Mouse (Mus musculus) WW6 (cell line): Measurements from ENCODE around the gene Ncor1.
"Not testable (repeated sequence)": the region's sequence is repeated elsewhere in the genome, so short reads cannot be mapped to it uniquely, and the experiment has no call there.

ENCODE experiments used
- DNase-seq: peaks from one replicate; pipeline ENCODE4 v3.0.0-alpha.2; 2013; ENCODE audit warnings: low read depth, low spot score

Gene Ncor1

GRCm38 (mm10) chr11:62458780-62459179 is 439 bp upstream of the Ncor1 start:
- DNase-seq, result no peak

- no peak for DNase-seq
Measured at GRCm38 (mm10) chr11:62457891-62458270, 460 bp downstream of the Ncor1 start.

GRCm38 (mm10) chr11:62457241-62457890 is 975 bp downstream of the Ncor1 start:
- peak; percentile 88 for DNase-seq

GRCm38 (mm10) chr11:62456483-62457172 is 1.7 kb downstream of the Ncor1 start:
- DNase-seq, result peak; percentile 46

GRCm38 (mm10) chr11:62456021-62456482 is 2.3 kb downstream of the Ncor1 start:
- DNase-seq, result no peak

GRCm38 (mm10) chr11:62455193-62455592 is 3.1 kb downstream of the Ncor1 start:
- DNase-seq, result no peak

- no peak for DNase-seq
Measured at GRCm38 (mm10) chr11:62448971-62449370, 9.4 kb downstream of the Ncor1 start.

- no peak for DNase-seq
Measured at GRCm38 (mm10) chr11:62445799-62446198, 12.5 kb downstream of the Ncor1 start.

- no peak for DNase-seq
Measured at GRCm38 (mm10) chr11:62440670-62441315, 17.5 kb downstream of the Ncor1 start.

GRCm38 (mm10) chr11:62432211-62432610 is 26.1 kb downstream of the Ncor1 start:
- DNase-seq, result no peak

- DNase-seq, result peak; percentile 60
Measured at GRCm38 (mm10) chr11:62427105-62427504, 31.2 kb downstream of the Ncor1 start.

GRCm38 (mm10) chr11:62426266-62426665 is 32.1 kb downstream of the Ncor1 start:
- no peak for DNase-seq

GRCm38 (mm10) chr11:62424525-62424924 is 33.8 kb downstream of the Ncor1 start:
- DNase-seq, result peak; percentile 62

- no peak for DNase-seq
Measured at GRCm38 (mm10) chr11:62415026-62415425, 43.3 kb downstream of the Ncor1 start.

- no peak for DNase-seq
Measured at GRCm38 (mm10) chr11:62409611-62410010, 48.7 kb downstream of the Ncor1 start.

GRCm38 (mm10) chr11:62408848-62409247 is 49.5 kb downstream of the Ncor1 start:
- DNase-seq, result no peak

GRCm38 (mm10) chr11:62396405-62396804 is 61.9 kb downstream of the Ncor1 start:
- no peak for DNase-seq

- DNase-seq, result no peak
Measured at GRCm38 (mm10) chr11:62388331-62388679, 70.0 kb downstream of the Ncor1 start.

- no peak for DNase-seq
Measured at GRCm38 (mm10) chr11:62387608-62388330, 70.6 kb downstream of the Ncor1 start.

GRCm38 (mm10) chr11:62377202-62377851 is 81.0 kb downstream of the Ncor1 start:
- DNase-seq, result not testable (repeated sequence)

GRCm38 (mm10) chr11:62371776-62372175 is 86.6 kb downstream of the Ncor1 start:
- DNase-seq, result no peak

GRCm38 (mm10) chr11:62369924-62370323 is 88.4 kb downstream of the Ncor1 start:
- DNase-seq, result no peak
